Mouse (Mus musculus) liver, postnatal 0 days (tissue): ENCODE measurements around the gene Cwc22.

Source experiments
- CTCF ChIP-seq: sonication (generic); IDR thresholded peaks from 2 replicates; pipeline ENCODE4 v1.5.1; 2016; ENCODE audit warnings: antibody characterized with exemption, low read depth
- EP300 ChIP-seq: IDR thresholded peaks from 2 replicates; pipeline ENCODE4 v1.6.1; 2016; ENCODE audit warnings: antibody characterized with exemption, low read depth, mild to moderate bottlenecking

DNA sequence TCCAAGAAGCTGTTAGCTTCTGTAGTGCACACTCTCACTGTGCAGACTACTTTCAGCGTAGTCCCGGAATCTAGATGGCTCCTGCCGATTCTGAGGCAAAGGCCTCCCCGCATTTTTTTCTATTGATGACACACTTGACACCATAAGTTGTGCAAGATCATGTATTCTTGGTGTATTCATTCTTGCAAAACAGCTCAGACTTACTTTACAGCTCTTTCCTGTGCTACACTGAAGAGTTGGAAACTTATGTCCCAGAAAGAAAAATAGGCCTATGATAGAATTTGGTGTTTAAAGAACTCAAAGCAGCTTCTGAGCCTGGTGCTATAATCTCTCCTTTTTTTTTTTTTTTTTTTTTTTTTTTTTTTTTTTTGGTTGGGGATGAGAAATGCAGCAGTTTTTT lies 23.8 kb upstream of the Cwc22 start:
- no peak for TF ChIP-seq CTCF
- TF ChIP-seq EP300: no peak
